Mouse (Mus musculus) neural tube, embryonic 10.5 days (tissue): Measurements from ENCODE around the gene Syndig1.

ENCODE experiments used
- DNase-seq: peaks from one replicate; pipeline ENCODE4 v3.0.0-alpha.2; 2017; ENCODE audit warnings: low spot score; ENCODE audit errors: extremely low spot score

The Syndig1 gene

DNA sequence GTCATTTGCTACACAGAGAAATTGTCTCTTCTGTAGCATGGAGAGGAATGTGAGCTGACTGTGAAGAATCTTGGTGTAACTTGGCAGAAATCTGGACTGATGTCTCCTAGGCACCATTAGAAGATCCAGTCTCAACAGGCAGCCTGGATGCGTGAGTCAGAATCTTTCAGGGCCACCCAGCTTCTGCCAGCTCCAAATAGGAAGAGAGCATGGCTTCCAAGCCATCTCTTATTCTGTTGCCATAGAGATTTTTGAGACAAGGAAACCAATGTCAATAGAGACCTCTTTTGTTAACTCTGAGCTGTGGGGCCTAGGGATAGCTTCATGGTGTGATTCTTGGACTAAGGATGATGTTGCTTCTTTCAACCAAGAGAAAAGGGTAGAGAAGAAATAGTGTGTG, 151.4 kb downstream of the Syndig1 start:
- DNase-seq, result no peak

DNA sequence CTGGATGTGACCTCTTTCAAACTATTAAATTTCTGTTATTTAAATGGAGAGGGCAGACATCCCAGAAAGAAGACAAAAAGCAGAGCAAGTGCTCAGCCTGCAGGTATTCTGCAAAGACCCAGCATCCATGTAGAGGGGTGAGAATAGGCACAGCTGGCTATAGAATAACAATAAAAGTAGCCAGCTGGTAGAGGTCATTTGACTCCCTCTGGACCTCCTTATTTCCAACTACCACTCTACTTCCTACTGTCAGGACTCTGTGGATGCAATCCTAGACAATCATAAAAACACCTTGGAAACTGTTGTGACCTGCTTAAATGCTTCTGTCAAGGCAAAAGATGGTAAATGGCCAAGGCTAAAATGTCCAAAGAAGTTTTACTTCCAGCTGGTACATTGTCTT, 153.5 kb downstream of the Syndig1 start:
- DNase-seq, result no peak

DNA sequence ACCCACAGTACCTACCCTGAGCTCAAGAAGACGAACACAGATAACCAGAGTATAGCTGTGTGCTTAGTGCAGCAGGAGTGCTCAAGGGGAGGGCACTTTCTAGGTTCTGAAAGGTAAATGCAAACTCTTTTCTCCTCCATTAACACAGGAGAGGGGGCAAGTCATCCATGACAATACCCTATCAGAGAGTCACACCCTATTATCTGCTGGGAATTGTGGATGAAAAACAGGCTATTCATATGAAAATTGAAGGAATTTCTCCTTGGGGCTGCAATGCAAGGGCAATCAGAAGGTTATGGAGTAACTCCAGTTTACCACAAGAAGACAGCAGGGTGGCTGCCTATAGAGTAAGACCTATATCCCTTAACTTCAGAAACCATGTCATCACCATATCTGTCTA, 154.1 kb downstream of the Syndig1 start:
- DNase-seq, result no peak

DNA sequence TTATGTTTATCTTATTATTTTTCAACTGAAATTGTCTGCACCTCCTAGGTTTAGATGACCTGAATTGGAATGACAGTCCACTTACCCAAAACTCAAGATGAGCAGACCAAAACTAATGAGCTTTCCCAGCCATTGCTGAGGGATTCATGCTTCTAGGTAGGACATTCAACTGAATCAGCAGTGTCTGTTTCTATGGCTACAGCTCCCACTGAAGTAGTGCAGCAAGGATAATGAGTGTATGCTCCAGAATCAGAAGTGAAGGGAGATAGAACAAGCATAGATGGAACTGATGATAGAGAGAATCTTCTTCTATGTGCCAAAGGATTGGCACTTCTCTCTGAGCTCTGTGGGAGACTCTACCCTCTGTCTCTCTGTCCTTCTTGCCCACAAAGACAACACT, 158.6 kb downstream of the Syndig1 start:
- no peak for DNase-seq

DNA sequence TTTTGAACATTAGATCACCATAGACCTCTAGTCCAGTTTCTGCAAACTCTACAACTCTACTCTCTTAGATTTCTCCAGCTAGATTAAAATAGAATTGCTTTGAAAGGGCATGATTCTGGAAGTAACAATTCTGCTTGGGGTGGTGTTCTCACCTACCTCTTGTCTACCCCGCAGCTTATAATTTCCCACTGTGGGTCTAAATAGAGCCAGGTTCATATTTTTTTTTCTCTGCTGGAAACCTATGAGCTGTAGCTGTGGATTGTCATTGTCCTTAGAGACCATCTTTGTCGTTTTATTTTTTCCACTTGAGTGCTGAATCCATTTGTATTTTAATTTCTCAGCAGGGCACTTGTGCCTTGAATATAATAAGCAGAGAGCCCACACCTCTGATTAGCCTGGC, 162.5 kb downstream of the Syndig1 start:
- DNase-seq, result no peak

DNA sequence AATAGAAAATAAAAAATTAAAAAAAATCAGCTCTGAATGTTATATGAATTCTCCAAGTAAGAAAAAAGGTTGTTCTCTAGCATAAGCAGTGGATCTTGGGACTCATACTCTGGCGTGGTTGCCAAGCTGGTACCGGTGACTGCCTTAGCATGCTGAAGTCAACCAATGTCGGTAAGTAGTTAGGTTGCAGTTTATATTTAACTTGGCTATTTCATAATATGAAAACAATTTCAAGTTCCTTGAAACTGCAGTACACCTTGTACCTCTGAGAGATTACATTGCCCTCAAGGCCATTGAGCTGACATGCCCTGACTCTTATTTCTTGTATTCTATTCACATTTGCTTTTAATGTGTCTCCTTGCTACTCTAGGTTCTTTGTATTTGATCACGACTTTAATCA, 163.9 kb downstream of the Syndig1 start:
- DNase-seq, result no peak

DNA sequence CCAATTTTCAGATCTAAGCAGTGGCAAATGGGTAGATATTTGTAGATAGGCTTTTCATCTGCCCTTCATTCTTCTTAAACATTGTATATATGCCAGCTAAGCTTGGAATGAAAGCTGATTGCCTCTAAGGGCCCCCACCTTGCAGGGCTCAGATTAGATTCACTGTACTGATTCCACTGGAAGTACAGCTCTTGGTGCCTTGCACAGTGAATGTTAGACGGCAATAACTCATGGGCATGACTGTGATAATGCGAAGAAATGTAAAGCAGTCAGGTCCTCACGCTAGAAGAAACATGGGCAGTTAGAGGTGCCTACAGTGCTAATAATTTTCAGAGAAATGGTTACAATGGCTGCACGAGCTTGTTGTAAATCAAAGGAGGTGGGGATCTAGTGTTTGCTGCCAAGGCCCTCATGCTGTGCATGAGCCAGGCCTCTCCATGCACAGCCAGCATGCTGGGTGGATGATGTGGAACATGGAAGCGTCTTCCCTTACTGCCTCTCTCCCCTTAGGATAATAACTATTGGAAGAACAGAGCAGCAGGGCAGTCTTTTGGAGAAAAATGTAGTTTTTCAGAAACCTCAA, 167.5 kb downstream of the Syndig1 start:
- DNase-seq, result no peak

DNA sequence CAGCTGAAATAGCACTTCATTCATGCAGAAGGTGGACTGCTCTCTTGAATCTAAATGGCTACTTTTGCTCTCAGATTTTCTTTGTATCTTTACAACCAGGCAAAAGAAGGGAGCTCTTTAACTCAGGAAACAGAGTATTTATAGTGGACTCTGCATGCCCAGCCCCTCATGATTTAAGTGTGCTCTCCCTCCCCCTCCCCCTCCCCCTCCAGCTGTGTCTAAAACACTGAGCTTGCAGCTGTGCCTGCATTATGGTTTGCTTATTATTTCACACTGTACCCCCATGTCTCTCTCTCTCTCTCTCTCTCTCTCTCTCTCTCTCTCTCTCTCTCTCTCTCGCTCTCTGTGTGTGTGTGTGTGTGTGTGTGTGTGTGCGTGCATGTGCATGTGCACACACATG, 168.6 kb downstream of the Syndig1 start:
- no peak for DNase-seq

DNA sequence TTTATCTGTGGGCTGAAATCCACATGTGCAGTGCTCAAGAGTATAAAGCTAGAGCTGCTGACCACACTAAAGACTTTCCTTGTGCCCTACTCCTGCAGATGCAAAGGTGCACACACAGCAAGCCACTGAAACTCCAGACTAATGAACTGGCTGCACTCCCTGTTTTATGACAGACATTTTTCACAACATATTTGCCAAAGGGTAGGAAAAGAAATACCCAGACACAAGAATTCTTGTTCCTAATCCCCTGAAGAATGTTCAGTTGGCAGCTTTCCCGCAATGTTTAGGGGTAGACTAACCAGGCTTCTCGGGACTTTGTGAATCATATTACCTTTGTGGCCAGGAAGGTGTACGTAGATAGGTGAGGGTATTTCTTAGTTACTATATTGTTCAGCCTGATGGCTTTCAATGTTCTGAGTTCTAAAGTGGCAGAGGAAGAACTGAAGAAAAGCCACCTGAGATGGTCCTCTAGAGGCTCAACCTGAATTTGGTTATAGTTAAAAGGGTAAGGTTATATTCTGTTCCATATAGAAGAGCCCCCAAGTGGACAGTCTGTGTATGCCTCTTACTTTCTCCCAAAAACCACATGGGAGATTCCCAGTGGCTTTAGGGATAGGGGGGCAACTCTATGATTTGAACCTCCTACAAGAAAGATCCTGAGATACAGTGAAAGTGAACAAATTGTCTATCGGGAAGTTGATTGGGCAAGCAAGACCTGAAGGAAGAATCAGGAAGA, 169.5 kb downstream of the Syndig1 start:
- DNase-seq, result no peak

DNA sequence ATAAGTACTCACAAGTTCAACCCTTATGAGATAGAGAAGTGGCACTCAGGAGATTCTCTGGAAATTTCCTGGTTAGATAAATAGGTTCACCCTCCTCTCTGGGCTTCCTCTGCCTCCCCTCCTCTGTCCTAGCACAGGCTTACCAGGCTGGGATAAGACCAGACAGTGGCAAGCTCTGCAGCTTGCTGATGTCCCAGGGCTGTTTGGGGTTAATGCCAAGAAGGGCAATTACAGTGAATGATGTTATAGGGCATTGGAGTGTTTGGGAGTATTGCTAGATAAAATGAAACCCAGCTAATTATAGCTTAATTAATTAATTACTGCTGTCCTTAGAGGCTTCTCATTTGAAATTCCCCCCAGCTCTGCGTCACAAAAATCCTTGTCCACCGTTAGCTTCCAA, 171.6 kb downstream of the Syndig1 start:
- no peak for DNase-seq

DNA sequence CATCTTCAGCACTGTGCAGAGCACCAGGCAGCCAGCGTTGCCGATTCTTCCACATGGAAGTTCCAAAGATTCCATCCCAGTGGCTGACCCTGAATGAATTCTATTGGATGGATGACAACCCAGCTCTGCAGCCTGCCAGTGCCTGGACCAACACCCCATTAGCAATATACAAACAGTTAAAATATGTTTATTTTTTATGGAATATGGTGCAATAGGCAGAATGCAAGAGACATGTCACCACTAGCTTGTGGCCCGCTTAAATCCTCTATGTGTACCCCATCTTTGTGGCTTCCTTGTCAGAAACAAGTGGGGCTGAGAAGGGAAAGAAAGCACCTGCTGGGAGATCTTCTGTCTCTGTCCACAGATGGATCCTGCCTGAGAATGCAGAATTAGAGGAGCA, 174.5 kb downstream of the Syndig1 start:
- DNase-seq, result no peak

DNA sequence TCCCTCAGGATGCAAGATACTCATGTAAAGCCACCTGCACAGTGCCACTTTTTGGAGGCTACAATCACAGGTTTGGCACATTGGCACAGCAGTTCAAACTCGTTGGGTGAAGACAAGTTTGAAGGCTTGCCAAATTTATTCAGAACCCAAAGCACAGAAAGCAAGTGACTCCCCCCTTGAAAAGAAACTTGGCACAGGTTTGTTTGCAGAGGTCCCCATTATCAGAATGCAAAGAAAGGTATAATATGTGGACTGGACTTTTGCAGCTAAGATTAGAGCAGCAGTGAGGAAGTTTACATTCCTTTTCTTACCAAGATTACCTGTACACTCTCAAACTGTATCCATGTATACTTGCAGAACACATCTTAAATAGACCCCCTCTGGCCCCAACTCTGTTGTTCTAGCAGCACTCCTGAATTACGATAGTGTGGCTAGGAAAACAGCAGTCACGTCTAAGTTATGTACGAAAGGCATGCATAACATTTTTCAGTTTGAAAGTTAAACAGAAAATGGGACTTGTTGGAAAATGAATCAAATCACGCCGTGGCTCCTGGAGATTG, 183.9 kb downstream of the Syndig1 start:
- DNase-seq, result no peak

DNA sequence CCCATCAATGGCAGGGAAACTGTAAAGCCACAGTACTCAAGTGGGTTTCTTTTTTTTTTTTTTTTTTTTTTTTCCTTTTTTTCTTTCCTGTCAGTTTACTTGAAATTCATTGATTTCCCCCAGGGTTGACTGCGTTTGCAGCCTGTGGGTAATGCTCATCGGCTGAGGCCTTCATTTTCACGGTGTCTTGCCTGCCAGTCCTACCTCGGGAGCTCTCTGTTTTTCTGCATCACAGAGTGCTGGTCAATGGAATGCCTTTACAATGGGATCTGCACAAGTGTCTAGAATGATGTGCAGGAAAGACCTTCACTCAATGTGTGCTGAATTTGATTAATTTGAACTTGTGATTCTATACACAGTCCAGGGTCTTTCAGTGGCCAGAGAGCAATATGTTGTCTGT, 184.8 kb downstream of the Syndig1 start:
- DNase-seq, result no peak

DNA sequence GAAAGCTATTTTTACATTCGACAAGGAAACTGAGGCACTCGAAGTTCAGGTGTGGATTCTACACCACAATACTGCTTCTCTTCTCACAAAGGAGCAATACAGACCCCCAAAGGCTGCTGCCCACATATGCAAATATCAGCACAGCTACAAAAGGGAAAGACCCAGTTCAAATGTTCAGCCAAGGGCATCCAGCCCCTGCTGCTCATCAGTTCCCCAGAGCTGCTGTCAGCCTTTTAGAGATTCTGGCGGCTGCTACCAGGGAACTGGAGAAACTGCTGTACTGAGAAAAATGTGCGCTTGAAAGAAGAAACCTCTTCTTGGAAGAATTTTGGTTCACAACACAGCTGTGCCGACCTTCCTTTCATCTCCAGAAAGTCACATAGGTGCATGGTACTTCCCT, 187.3 kb downstream of the Syndig1 start:
- DNase-seq, result no peak

DNA sequence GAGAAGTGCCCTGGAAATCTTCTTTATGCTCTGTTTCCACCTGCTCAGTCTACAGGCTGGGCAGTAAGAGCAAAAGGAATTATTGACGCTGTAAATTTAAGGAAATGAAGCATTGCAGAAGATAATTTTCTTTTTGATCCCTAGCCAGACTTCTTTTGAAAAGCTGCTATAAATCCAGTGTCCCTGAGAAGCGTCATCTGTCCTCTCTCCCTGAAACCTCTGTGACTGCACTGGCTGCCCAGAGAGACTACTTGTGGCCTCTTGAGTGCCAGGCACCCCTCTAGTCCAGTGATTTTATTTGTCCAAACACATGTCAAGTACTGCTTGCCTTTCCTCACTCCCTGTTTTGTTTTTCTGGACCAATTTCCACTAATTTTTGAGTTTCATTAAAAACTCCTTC, 191.7 kb downstream of the Syndig1 start:
- DNase-seq, result no peak

DNA sequence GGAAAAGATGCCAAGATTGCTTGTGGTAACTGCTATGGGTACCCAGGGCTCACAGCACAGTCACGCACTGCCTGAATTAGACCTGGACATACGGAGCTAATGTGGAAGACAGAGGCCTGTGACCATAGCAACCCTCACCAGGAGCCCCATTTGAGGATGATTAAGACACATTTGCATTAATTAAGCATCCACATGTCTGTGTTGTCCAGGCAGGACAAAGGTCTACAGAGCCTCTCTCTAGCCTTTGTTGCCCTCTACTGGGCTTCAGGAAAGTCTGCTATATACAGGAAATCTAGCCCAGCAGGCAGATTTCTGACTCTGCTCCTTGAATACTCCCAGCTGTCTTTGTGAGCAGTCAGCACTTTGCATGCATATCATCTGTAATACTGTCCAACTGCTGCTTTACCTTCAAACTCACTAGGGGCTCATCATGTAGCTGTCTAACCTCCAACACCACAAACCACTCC, 194.9 kb downstream of the Syndig1 start:
- DNase-seq, result peak; percentile 24

DNA sequence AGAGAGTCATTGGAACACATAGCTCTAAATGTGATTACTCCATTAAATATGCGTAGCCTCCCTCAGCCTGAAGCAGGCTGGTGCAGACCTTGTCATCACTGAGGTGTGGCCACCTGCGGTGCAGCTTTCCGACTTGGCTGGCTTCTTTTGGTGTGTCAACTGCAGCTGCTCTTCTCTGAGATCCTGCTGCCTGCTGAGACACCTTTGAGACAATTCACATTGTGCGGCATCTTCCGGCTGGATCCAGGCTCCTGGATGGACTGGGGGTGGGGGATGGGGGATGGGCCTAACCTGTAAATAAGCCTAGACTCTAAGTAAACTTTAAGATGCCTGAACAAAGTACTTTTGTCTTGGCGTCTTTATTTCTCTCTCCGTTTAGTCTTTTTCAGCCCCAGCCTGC, 214.5 kb downstream of the Syndig1 start:
- no peak for DNase-seq
